Mouse (Mus musculus) megakaryocyte, adult 5-6 weeks (primary cell): ENCODE results near the gene Opcml. TPM values are rescaled to one million over a fixed set of nuclear protein-coding genes. Genes with fewer than 3 reads are reported as not detected.

Source experiments
- ATAC-seq: 2 replicates; pipeline ENCODE4 v1.8.0; 2016; ENCODE audit warnings: mild to moderate bottlenecking, inconsistent platforms; ENCODE audit not compliant: poor library complexity, severe bottlenecking
- total RNA-seq, 2 experiments: library from RNA; stranded (forward) in 1 of 2; stranded (reverse) in 1 of 2; fragments of 153-499, 151-499 nt in 1 of 2; fragments of 221-1000, 200-1000 nt in 1 of 2; gene quantifications; 2 replicates each; pipeline versions ENCODE4 v1.2.3 to v1.2.4; 2015 to 2017

Gene Opcml
- total RNA-seq, 2 experiments from 2014 or later, result not detected

- no peak for ATAC-seq
Measured at GRCm38 (mm10) chr9:28306364-28307121, 516.0 kb downstream of the Opcml start.

GRCm38 (mm10) chr9:28307122-28307430 lies 516.5 kb downstream of the Opcml start:
- ATAC-seq, result no peak

- ATAC-seq, result no peak
Measured at GRCm38 (mm10) chr9:28307481-28308050, 517.0 kb downstream of the Opcml start.

- ATAC-seq, result no peak
Measured at GRCm38 (mm10) chr9:28317881-28318280, 527.3 kb downstream of the Opcml start.

- no peak for ATAC-seq
Measured at GRCm38 (mm10) chr9:28319021-28319755, 528.6 kb downstream of the Opcml start.

GRCm38 (mm10) chr9:28319802-28320201 lies 529.2 kb downstream of the Opcml start:
- ATAC-seq, result no peak

- ATAC-seq, result no peak
Measured at GRCm38 (mm10) chr9:28327985-28328384, 537.4 kb downstream of the Opcml start.

GRCm38 (mm10) chr9:28328434-28328833 lies 537.9 kb downstream of the Opcml start:
- ATAC-seq, result no peak

- ATAC-seq, result no peak
Measured at GRCm38 (mm10) chr9:28329477-28329876, 538.9 kb downstream of the Opcml start.

- no peak for ATAC-seq
Measured at GRCm38 (mm10) chr9:28336511-28337208, 546.1 kb downstream of the Opcml start.

- ATAC-seq, result no peak
Measured at GRCm38 (mm10) chr9:28337837-28338236, 547.3 kb downstream of the Opcml start.

- no peak for ATAC-seq
Measured at GRCm38 (mm10) chr9:28354978-28355377, 564.4 kb downstream of the Opcml start.

- ATAC-seq, result no peak
Measured at GRCm38 (mm10) chr9:28357946-28358345, 567.4 kb downstream of the Opcml start.

- no peak for ATAC-seq
Measured at GRCm38 (mm10) chr9:28360691-28361090, 570.1 kb downstream of the Opcml start.

GRCm38 (mm10) chr9:28364473-28365159 lies 574.0 kb downstream of the Opcml start:
- no peak for ATAC-seq

GRCm38 (mm10) chr9:28365160-28365473 lies 574.5 kb downstream of the Opcml start:
- ATAC-seq, result no peak

- ATAC-seq, result no peak
Measured at GRCm38 (mm10) chr9:28386527-28387175, 596.1 kb downstream of the Opcml start.

- ATAC-seq, result no peak
Measured at GRCm38 (mm10) chr9:28395222-28395621, 604.6 kb downstream of the Opcml start.

- ATAC-seq, result no peak
Measured at GRCm38 (mm10) chr9:28395638-28396037, 605.1 kb downstream of the Opcml start.
